Mouse (Mus musculus): Measurements from ENCODE around the gene Macf1.

Gene Macf1

GRCm38 (mm10) chr4:123684260-123684659 is at the start of gene Macf1:
Gene Macf1 (minus strand): TSS chr4:123684360.
- no peak for DNase-seq (ENCODE audit: low spot score)

- no peak for DNase-seq (ENCODE audit: low spot score)
These were observed 49.4 kb upstream of the Macf1 start for GRCm38 (mm10) chr4:123733532-123733931.

- no peak for DNase-seq (ENCODE audit: low spot score)
These were observed 48.8 kb upstream of the Macf1 start for GRCm38 (mm10) chr4:123732921-123733320.

- no peak for DNase-seq (ENCODE audit: low spot score)
These were observed 48.2 kb upstream of the Macf1 start for GRCm38 (mm10) chr4:123732163-123732910.

DNA sequence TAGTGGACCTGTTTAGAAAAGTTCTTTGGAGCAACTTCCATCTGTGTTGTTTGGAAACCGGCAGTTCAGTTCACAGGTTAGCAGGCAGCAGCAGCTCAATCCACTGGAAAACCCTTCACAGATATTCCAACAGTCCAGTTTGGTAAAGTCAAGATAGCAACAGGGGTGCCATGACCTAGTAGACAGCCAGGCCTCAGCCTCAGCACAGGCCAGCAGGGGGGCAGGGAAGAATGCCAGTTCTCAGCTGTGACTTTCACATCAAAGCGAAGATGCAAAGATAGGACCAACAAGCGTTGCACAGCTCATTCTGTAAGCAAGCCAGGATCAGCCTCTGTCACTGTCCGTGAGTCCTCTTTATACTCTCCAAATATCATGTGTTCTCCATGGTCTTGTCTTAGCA is 37.6 kb upstream of the Macf1 start:
- DNase-seq (ENCODE audit: low spot score), result no peak

- DNase-seq (ENCODE audit: low spot score), result peak; percentile 20
These were observed 34.2 kb upstream of the Macf1 start for GRCm38 (mm10) chr4:123718434-123718780.

DNA sequence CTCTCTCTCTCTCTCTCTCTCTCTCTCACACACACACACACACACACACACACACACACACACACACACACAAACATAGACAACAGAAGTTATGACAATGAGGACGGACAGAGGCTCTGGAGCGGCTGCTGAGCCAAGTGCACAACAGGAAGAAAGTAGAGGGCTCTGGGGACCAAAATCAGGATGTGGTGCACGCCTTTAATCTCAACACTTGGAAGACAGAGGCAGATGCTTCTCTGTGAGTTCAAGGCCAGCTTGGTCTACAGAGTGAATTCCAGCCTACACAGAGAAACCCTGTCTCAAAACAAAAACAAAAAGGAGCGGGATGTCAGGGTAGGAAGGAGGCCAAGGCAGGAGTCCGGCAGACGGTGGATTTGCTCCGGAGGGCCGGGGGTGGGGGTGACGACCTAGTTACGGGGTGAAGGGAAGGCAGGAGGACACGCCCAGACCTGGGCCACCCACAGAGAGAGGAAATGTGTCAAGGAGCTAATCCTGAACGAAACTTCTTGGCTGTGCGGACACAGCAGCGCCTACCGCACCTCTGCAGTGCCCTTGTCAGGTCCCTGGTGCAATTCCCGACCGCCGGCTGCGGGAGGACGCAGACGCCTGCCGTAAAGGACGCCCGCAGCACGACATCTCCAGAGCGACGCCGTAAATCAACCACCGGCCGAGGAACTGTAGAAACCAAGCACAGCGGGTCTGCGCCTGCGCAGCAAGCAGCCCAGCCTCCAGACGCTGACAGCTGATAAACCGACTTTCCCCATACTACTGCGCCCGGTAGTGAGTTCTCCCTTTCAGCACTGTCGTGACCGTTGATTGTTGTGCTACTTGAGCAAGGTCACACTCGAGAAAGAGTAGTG is 33.6 kb upstream of the Macf1 start, which contains the start of gene Ndufs5:
Gene Ndufs5 (minus strand): TSS at position 629 of the 860 bp plus-strand sequence.
- peak; percentile 98 for DNase-seq (ENCODE audit: low spot score)

DNA sequence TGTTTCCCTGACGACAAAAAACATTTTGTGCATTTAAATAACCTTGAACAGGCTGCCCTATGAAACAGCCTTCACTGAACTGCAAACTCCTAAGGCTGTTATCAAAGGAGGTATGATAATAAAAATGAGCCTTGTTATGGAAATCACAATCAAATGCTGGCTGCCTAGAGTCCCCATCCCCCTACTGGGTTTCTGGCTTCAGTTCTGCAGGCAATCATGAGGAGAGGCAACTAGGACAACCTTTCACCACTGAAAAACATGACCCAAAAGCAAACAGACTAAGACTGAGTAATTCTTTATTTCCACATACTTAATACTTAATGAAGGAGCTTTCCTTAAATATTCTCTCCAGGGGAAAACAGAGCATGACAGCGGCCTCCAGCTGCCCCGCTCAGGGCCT is 28.3 kb upstream of the Macf1 start:
- DNase-seq (ENCODE audit: low spot score), result peak; percentile 37

GRCm38 (mm10) chr4:123707340-123707739 is 23.2 kb upstream of the Macf1 start:
- DNase-seq (ENCODE audit: low spot score), result no peak

DNA sequence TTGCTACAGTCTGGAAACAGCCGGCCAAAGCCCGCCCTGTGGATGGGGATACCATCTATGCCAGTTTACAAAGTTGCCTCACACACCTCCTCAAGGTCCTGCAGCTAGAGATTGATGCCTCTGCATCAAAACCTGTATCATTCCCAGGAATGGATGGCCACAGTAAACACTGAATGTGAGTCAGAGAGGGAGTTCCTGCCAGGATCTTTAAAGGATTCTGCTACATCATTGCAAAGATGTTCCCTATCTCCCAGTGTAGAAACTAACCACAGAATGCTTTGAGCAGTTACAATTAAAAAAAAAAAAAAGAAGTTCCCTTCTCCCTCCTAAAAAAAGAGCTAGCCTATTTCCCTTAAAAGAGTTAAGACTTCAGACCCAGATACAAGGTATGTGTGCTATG is 21.2 kb upstream of the Macf1 start:
- DNase-seq (ENCODE audit: low spot score), result no peak

GRCm38 (mm10) chr4:123693384-123693783 is 9.2 kb upstream of the Macf1 start:
- no peak for DNase-seq (ENCODE audit: low spot score)

DNA sequence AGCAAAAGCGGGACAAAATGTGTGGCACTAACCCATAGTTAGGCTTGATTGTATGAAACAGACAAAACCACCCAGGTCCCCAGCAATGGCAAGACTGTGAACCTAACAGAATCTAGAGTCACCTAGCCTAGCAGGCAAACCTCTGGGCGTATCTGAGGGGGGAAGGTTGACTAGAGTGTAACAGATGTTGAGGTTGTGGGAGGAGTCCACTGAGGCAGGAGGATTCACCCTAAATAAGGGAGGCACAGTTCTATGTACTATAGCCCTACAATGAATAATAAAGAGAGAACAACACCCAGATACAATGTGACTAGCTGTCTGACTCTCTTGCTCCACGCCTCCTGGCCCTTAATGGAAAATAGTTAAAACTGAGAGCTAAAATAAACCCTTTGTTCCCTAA is 7.9 kb upstream of the Macf1 start:
- DNase-seq (ENCODE audit: low spot score), result no peak

- DNase-seq (ENCODE audit: low spot score), result no peak
These were observed 6.2 kb upstream of the Macf1 start for GRCm38 (mm10) chr4:123690311-123690710.

GRCm38 (mm10) chr4:123687025-123687781 is 3.0 kb upstream of the Macf1 start:
- peak; percentile 70 for DNase-seq (ENCODE audit: low spot score)

DNA sequence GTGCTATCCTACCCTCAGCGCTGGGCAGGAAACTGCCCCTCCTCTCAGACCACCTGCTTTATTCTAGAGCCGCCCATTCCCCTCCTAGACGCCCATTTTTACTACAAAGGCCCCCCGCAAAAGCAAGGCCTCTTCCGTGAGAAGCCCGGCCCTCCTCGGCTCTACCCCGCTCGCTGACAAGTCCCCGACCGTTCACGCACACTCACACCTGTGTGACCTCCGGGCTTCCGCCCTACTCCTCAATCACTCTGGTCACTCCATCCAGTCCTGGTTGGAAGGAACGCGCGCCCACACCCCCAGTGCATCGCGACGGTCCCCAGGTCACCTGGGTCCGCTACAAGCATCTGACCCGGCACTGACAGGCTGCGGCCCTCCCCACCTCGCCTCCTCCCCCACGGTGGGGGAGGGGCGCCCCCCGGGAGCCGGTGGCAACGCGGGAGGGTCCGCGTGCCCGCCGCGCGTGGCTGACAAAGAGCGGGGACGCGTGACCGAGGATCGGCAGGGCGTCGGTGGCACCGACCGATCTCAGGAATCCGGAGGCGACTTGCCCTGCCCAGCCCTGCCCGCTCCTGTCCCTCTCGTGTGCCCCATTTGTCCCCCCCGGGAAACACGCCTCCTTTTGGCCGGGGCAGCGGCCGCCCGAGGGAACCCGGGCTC is 2.3 kb upstream of the Macf1 start:
- DNase-seq (ENCODE audit: low spot score), result peak; percentile 57

GRCm38 (mm10) chr4:123685506-123686242 is 1.5 kb upstream of the Macf1 start:
- DNase-seq (ENCODE audit: low spot score), result no peak

DNA sequence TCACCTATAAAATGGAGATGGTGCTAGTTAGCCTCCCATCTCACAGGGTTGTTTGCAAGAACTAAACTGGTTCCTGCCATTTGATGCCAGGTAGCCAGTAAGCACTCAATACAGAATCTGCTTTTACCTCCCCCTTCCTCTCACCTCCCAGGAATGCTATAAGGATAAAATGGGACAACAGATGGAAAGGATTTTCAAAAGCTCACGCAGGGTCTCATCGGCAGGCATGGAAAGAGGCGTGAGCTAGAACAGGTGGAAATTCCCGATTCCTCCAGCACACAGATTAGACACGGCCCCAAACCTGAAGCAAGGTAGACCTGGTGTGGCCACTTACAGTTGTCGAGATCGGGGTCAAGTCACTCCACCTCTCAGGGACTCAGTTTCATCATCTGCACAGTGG is 886 bp upstream of the Macf1 start:
- DNase-seq (ENCODE audit: low spot score), result no peak

DNA sequence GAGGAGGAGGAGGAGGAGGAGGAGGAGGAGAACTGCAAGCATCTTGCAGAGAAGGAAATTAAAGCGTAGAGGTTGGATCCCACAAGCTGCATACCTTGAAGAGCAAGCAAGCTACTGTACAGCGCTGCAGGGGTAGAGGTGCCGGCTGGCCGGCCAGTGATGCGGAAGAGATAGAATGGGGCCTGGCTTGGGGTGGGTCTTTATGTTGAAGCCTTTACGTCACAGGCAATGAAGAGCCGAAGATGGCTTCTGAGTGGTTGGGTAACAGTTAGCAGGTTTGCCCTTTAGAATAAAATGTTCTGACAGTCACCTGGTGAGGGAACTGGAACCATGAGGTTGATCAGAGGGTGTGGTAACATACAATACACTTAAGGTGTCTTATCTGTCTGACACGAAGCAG is 1.9 kb downstream of the Macf1 start:
- DNase-seq (ENCODE audit: low spot score), result no peak

GRCm38 (mm10) chr4:123680962-123681361 is 3.2 kb downstream of the Macf1 start:
- DNase-seq (ENCODE audit: low spot score), result no peak

DNA sequence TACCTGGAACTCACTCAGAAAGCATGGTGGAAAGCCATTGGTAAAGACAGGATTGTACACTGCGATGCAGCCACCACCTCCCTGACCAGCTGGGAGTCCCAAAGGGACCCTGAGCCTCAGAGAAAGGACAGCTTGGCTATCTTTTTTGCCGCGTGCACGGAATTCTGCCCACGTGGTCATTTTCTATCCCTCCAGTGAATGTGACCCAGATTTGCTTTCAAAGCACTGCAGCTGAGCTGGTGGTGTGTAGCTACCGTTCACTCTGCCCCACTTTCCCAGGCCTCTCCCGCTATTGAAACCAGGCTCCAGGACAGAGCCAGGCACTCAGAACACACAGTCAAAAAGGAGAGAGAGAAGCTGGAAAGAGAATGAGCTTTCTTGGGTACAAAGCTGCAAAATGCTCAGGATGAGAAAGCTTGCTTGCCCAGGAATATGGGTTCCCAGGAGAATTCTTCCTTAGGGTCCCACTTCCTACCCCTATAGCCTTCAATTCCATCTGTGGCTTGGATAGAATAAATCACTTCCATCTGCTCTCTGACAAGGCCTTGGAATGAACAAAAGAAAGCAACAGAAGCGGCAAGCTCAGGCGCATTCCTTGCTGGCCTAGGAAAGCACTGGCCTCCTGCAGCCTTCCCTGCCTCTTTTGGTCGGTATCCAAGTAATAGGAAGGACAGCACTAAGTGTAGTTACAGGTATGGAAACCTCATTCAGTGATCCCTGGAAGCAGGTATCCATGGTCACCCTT is 6.9 kb downstream of the Macf1 start:
- DNase-seq (ENCODE audit: low spot score), result no peak

- no peak for DNase-seq (ENCODE audit: low spot score)
These were observed 13.6 kb downstream of the Macf1 start for GRCm38 (mm10) chr4:123670598-123670997.
